Mouse (Mus musculus): Measurements from ENCODE around the gene Gm2000. TPM values are rescaled to one million over a fixed set of nuclear protein-coding genes. Genes with fewer than 3 reads are reported as not detected.
A peak's percentile ranks its signal among the peaks of the same experiment; 100 is the strongest.

Gene Gm2000
- polyA plus RNA-seq, 2 experiments: 150 to 682 TPM

GRCm38 (mm10) chr1:156349031-156349430 lies 16.8 kb upstream of the Gm2000 start:
- no peaks in the 10 kb centered on the region for H3K27me3 ChIP-seq (ENCODE audit: control insufficient read depth, insufficient read depth, low read length)
- H3K4me3 ChIP-seq (ENCODE audit: insufficient read depth in 1 of 2, low read depth in 2 of 2, low read length in 2 of 2): no peak overlapping the region
- 53% methylated on average over 4 of the region's 4 CpGs for WGBS (ENCODE audit: insufficient replicate concordance)
- DNase-seq (ENCODE audit: low read depth in 3 of 3, low spot score in 3 of 3) (no peak), ATAC-seq (ENCODE audit: insufficient read depth) (no peak)
- H3K9ac ChIP-seq (replicated peaks): no peak overlapping the region
- no peaks in the 10 kb centered on the region for H3K36me3 ChIP-seq (replicated peaks; ENCODE audit: control insufficient read depth, insufficient read depth, low read depth)
- H3K4me1 ChIP-seq (replicated peaks; ENCODE audit: control insufficient read depth in 2 of 2, insufficient read depth in 2 of 2, low read length in 1 of 2): no peaks in the 10 kb centered on the region
- H3K4me2 ChIP-seq (ENCODE audit: low read depth): no peak overlapping the region
- no peaks in the 10 kb centered on the region for H3K9me3 ChIP-seq (ENCODE audit: control insufficient read depth, low read length)
- no peak overlapping the region for H3K27ac ChIP-seq
- TF ChIP-seq CTCF (IDR thresholded peaks at IDR 0.05; ENCODE audit: low read depth): no peak
- no peak for TF ChIP-seq EP300 (IDR thresholded peaks at IDR 0.05; ENCODE audit: low read depth)

GRCm38 (mm10) chr1:156350441-156350840 lies 15.4 kb upstream of the Gm2000 start:
- Histone ChIP-seq H3K4me3 (ENCODE audit: insufficient read depth in 1 of 2, low read depth in 2 of 2, low read length in 2 of 2) (no peak overlapping the region), H3K4me1 (replicated peaks; ENCODE audit: control insufficient read depth in 2 of 2, insufficient read depth in 2 of 2, low read length in 1 of 2) (no peaks in the 10 kb centered on the region), H3K9ac (replicated peaks) (no peak overlapping the region), H3K27me3 (ENCODE audit: control insufficient read depth, insufficient read depth, low read length) (no peaks in the 10 kb centered on the region), H3K4me2 (ENCODE audit: low read depth) (no peak overlapping the region), H3K9me3 (ENCODE audit: control insufficient read depth, low read length) (no peaks in the 10 kb centered on the region), H3K36me3 (replicated peaks; ENCODE audit: control insufficient read depth, insufficient read depth, low read depth) (no peaks in the 10 kb centered on the region), H3K27ac (no peak overlapping the region)
- TF ChIP-seq EP300 (IDR thresholded peaks at IDR 0.05; ENCODE audit: low read depth): no peak
- TF ChIP-seq CTCF (IDR thresholded peaks at IDR 0.05; ENCODE audit: low read depth): no peak
- no peak for DNase-seq (ENCODE audit: low read depth in 3 of 3, low spot score in 3 of 3)
- WGBS (ENCODE audit: insufficient replicate concordance): 52% methylated on average over 4 of the region's 4 CpGs
- no peak for ATAC-seq (ENCODE audit: insufficient read depth)

GRCm38 (mm10) chr1:156352466-156352865 lies 13.4 kb upstream of the Gm2000 start:
- no peak for DNase-seq (ENCODE audit: low read depth in 3 of 3, low spot score in 3 of 3)
- 59% methylated on average over 2 of the region's 2 CpGs for WGBS (ENCODE audit: insufficient replicate concordance)

GRCm38 (mm10) chr1:156381217-156381616 lies 15.4 kb downstream of the Gm2000 start:
- no peak for DNase-seq (ENCODE audit: low read depth in 3 of 3, low spot score in 3 of 3)
- Histone ChIP-seq H3K9me3 (ENCODE audit: control insufficient read depth, low read length) (no peaks in the 10 kb centered on the region), H3K9ac (replicated peaks) (no peak overlapping the region), H3K27me3 (ENCODE audit: control insufficient read depth, insufficient read depth, low read length) (no peaks in the 10 kb centered on the region), H3K27ac (no peak overlapping the region), H3K4me3 (ENCODE audit: insufficient read depth in 1 of 2, low read depth in 2 of 2, low read length in 2 of 2) (no peak overlapping the region), H3K4me2 (ENCODE audit: low read depth) (no peak overlapping the region), H3K36me3 (replicated peaks; ENCODE audit: control insufficient read depth, insufficient read depth, low read depth) (no peaks in the 10 kb centered on the region), H3K4me1 (replicated peaks; ENCODE audit: control insufficient read depth in 2 of 2, insufficient read depth in 2 of 2, low read length in 1 of 2) (peaks cover 0 to 4% of the 10 kb centered on the region in 2 experiments; a peak in 1 of 4 replicates)
- ATAC-seq (ENCODE audit: insufficient read depth): no peak
- 63% methylated on average over 3 of the region's 3 CpGs for WGBS (ENCODE audit: insufficient replicate concordance)
- TF ChIP-seq CTCF (IDR thresholded peaks at IDR 0.05; ENCODE audit: low read depth): 0 out of 2 replicates have a peak, but pooled peaks have one; percentile 32
- TF ChIP-seq EP300 (IDR thresholded peaks at IDR 0.05; ENCODE audit: low read depth): no peak

More at GRCm38 (mm10) chr1:156352466-156352865, 13.4 kb upstream of the Gm2000 start:
- Histone ChIP-seq H3K27me3 (ENCODE audit: control insufficient read depth, insufficient read depth, low read length) (no peaks in the 10 kb centered on the region), H3K4me2 (ENCODE audit: low read depth) (no peak overlapping the region), H3K4me1 (replicated peaks; ENCODE audit: control insufficient read depth in 2 of 2, insufficient read depth in 2 of 2, low read length in 1 of 2) (no peaks in the 10 kb centered on the region), H3K9me3 (ENCODE audit: control insufficient read depth, low read length) (no peaks in the 10 kb centered on the region), H3K36me3 (replicated peaks; ENCODE audit: control insufficient read depth, insufficient read depth, low read depth) (no peaks in the 10 kb centered on the region), H3K4me3 (ENCODE audit: insufficient read depth in 1 of 2, low read depth in 2 of 2, low read length in 2 of 2) (no peak overlapping the region), H3K9ac (replicated peaks) (no peak overlapping the region), H3K27ac (no peak overlapping the region)
- no peak for ATAC-seq (ENCODE audit: insufficient read depth)
- TF ChIP-seq CTCF (IDR thresholded peaks at IDR 0.05; ENCODE audit: low read depth) (no peak), EP300 (IDR thresholded peaks at IDR 0.05; ENCODE audit: low read depth) (no peak)

- Histone ChIP-seq H3K27me3 (ENCODE audit: control insufficient read depth, insufficient read depth, low read length) (no peaks in the 10 kb centered on the region), H3K4me3 (ENCODE audit: insufficient read depth in 1 of 2, low read depth in 2 of 2, low read length in 2 of 2) (no peak overlapping the region), H3K9me3 (ENCODE audit: control insufficient read depth, low read length) (no peaks in the 10 kb centered on the region), H3K4me2 (ENCODE audit: low read depth) (no peak overlapping the region), H3K9ac (replicated peaks) (no peak overlapping the region), H3K4me1 (replicated peaks; ENCODE audit: control insufficient read depth in 2 of 2, insufficient read depth in 2 of 2, low read length in 1 of 2) (peaks cover 0 to 11% of the 10 kb centered on the region in 2 experiments; a peak in 2 of 4 replicates), H3K27ac (no peak overlapping the region), H3K36me3 (replicated peaks; ENCODE audit: control insufficient read depth, insufficient read depth, low read depth) (no peaks in the 10 kb centered on the region)
- TF ChIP-seq CTCF (IDR thresholded peaks at IDR 0.05; ENCODE audit: low read depth): no peak
- TF ChIP-seq EP300 (IDR thresholded peaks at IDR 0.05; ENCODE audit: low read depth): no peak
- WGBS (ENCODE audit: insufficient replicate concordance): 26% methylated on average over 4 of the region's 4 CpGs
- ATAC-seq (ENCODE audit: insufficient read depth) (no peak), DNase-seq (ENCODE audit: low read depth in 3 of 3, low spot score in 3 of 3) (peak in 1 of 3 experiments; percentile 7)
Measured at GRCm38 (mm10) chr1:156386232-156386631, 20.4 kb downstream of the Gm2000 start.
